Mouse (Mus musculus): Measurements from ENCODE around the gene Agl. TPM values are rescaled to one million over a fixed set of nuclear protein-coding genes. Genes with fewer than 3 reads are reported as not detected.

Gene Agl
- polyA plus RNA-seq, 1 experiment from 2014 or later = 15.6 TPM

DNA sequence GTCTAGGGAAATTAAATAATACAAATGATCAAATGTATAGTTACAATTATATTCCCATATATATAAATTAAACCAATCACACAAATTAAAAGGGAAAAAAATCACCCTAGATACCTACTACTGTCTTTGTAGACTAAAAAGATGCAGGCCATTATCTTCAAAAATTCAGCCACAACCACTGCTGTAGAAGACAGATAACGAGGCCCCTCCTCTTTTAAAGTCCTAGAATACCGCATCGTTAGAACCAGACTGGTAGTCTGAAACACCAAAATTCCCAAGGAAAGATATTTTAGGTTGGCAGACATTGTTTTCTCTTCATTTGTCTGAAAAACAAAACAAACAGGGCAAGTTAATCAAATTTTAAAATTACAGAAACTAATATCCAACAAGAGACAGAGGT is 113.7 kb downstream of the Agl start:
- no peak overlapping the region for H3K4me2 ChIP-seq (ENCODE audit: low read depth, low read length)
- no peaks in the 10 kb centered on the region for H3K36me3 ChIP-seq (replicated peaks; ENCODE audit: control insufficient read depth, insufficient read depth, low read depth, low read length)
- H3K27me3 ChIP-seq (ENCODE audit: control insufficient read depth, insufficient read depth, low read length) = no peaks in the 10 kb centered on the region
- H3K9me3 ChIP-seq (replicated peaks; ENCODE audit: control insufficient read depth, low read length) = no peaks in the 10 kb centered on the region
- no peak overlapping the region for H3K9ac ChIP-seq (replicated peaks; ENCODE audit: low read length)
- H3K27ac ChIP-seq (replicated peaks; ENCODE audit: low read depth, low read length) = no peak overlapping the region
- ATAC-seq (replicated peaks; ENCODE audit: insufficient number of reproducible peaks, low FRiP score, low TSS enrichment, low read depth) (no peak), DNase-seq (ENCODE audit: low spot score) (no peak)
- no peak overlapping the region for H3K4me3 ChIP-seq (ENCODE audit: low read depth, low read length)
- H3K4me1 ChIP-seq (ENCODE audit: control insufficient read depth, insufficient read depth, low read length) = no peaks in the 10 kb centered on the region
- WGBS = 91% methylated on average over 3 of the region's 3 CpGs

Other genes with a start within 250 kb of the Agl start
- 0.26 and 0.84 TPM in 2 replicates for gene Lrrc39, start 245.2 kb downstream of the Agl start, polyA plus RNA-seq (2014; fragmentation: Nextera tagmentation; extraction: Ambion mirVana)
- 38.7 TPM in 2 replicates for gene Sass6, start 213.2 kb downstream of the Agl start, polyA plus RNA-seq (2014; fragmentation: Nextera tagmentation; extraction: Ambion mirVana)
- 18.3 and 25.4 TPM in 2 replicates for gene Trmt13, start 193.6 kb downstream of the Agl start, polyA plus RNA-seq (2014; fragmentation: Nextera tagmentation; extraction: Ambion mirVana)
- gene Mfsd14a, start 145.5 kb downstream of the Agl start, polyA plus RNA-seq (2014; fragmentation: Nextera tagmentation; extraction: Ambion mirVana) = 102 and 105 TPM in 2 replicates
- gene Gm43191, start 126.9 kb downstream of the Agl start, polyA plus RNA-seq (2014; fragmentation: Nextera tagmentation; extraction: Ambion mirVana) = not detected in 2 replicates
- 6.6 and 7.0 TPM in 2 replicates for gene Slc35a3, start 95.3 kb downstream of the Agl start, polyA plus RNA-seq (2014; fragmentation: Nextera tagmentation; extraction: Ambion mirVana)
- 10.6 and 11.6 TPM in 2 replicates for gene Frrs1, start 51.3 kb upstream of the Agl start, polyA plus RNA-seq (2014; fragmentation: Nextera tagmentation; extraction: Ambion mirVana)
- not detected in 2 replicates for gene 4930455H04Rik, start 160.1 kb upstream of the Agl start, polyA plus RNA-seq (2014; fragmentation: Nextera tagmentation; extraction: Ambion mirVana)
- 3.9 TPM in 2 replicates for gene Palmd, start 160.8 kb upstream of the Agl start, polyA plus RNA-seq (2014; fragmentation: Nextera tagmentation; extraction: Ambion mirVana)

Data from embryonic facial prominence, embryonic 11.5 days (tissue).